Mouse (Mus musculus) erythroblast, embryonic 14.5 days (primary cell): ENCODE measurements around the gene Ggta1. TPM values are rescaled to one million over a fixed set of nuclear protein-coding genes. Genes with fewer than 3 reads are reported as not detected.
"Not testable (repeated sequence)": the region's sequence is repeated elsewhere in the genome, so short reads cannot be mapped to it uniquely, and the experiment has no call there.

Source experiments
- H3K27me3 ChIP-seq: 2 replicates; pipeline ENCODE4 v1.6.1; 2012; ENCODE audit warnings: inconsistent platforms; ENCODE audit not compliant: control insufficient read depth
- H3K36me3 ChIP-seq: 2 replicates; pipeline ENCODE4 v1.6.1; 2012; ENCODE audit warnings: mild to moderate bottlenecking, inconsistent platforms; ENCODE audit not compliant: control insufficient read depth
- H3K4me1 ChIP-seq: 2 replicates; pipeline ENCODE4 v1.6.1; 2012; ENCODE audit warnings: inconsistent platforms; ENCODE audit not compliant: control insufficient read depth
- H3K4me3 ChIP-seq: replicated peaks from 2 replicates; pipeline ENCODE3; 2012; ENCODE audit warnings: moderate library complexity, mild to moderate bottlenecking, inconsistent platforms
- H3K9me3 ChIP-seq: 2 replicates; pipeline ENCODE4 v1.6.1; 2012; ENCODE audit warnings: low read length, inconsistent platforms, mixed read lengths; ENCODE audit not compliant: control insufficient read depth
- GATA1 ChIP-seq: IDR thresholded peaks from 2 replicates; pipeline ENCODE4 v1.6.1; 2012; ENCODE audit warnings: low read length, inconsistent platforms, mixed read lengths
- TAL1 ChIP-seq: IDR thresholded peaks from 3 replicates; pipeline ENCODE4 v1.6.1; 2012; ENCODE audit warnings: low read length, inconsistent platforms, mixed read lengths
- polyA plus RNA-seq: library from polyadenylated mRNA; stranded (reverse); fragments of >175 nt; gene quantifications from 2 replicates; pipeline ENCODE4 v1.2.3, GENCODE M21; 2012

The Ggta1 gene
- polyA plus RNA-seq, 1 experiment = 0.08 TPM

DNA sequence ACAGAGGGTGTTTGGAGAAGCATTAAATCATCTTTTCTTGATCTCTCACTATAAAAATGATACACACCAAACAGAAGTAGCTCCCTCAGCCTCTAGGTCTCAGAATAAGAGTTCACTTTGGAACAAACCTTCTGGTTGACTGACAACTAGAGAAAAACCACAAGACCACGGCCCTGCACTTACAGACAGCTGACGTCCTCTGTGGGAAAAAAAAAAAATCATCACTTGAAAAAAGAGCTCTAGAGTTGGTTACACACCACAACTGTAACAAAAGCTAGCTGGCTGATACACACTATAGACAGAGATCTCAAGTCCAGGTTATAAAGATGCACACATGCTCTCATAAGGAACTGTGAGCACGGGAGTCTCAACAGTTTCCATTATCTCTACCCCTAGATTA, 9.3 kb downstream of the Ggta1 start:
- H3K4me1 ChIP-seq = peaks cover 68% of the 10 kb centered on the region
- peaks cover 77% of the 10 kb centered on the region for H3K36me3 ChIP-seq
- H3K27me3 ChIP-seq = no peaks in the 10 kb centered on the region
- peaks cover 3% of the 10 kb centered on the region for H3K9me3 ChIP-seq
- no peak overlapping the region for H3K4me3 ChIP-seq
- TF ChIP-seq TAL1 (no peak), GATA1 (no peak)

DNA sequence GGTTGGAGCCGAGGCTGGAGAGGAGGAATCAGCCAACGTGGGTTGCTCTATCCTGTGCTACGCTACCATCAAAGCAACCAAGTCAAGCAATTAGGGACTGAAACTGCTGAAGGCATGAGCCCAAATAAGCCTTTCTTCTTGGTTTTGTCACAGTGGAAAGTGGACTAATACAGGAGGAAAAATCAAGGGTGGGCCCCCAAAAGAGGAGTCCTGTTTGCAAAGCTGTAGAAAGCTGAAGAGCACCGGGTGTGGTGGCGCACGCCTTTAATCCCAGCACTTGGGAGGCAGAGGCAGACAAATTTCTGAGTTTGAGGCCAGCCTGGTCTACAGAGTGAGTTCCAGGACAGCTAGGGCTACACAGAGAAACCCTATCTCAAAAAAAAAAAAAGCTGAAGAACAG, 10.3 kb downstream of the Ggta1 start:
- not testable (repeated sequence) for H3K4me3 ChIP-seq, H3K27me3 ChIP-seq, H3K9me3 ChIP-seq
- Histone ChIP-seq H3K4me1 (peaks cover 72% of the 10 kb centered on the region), H3K36me3 (peaks cover 77% of the 10 kb centered on the region)

DNA sequence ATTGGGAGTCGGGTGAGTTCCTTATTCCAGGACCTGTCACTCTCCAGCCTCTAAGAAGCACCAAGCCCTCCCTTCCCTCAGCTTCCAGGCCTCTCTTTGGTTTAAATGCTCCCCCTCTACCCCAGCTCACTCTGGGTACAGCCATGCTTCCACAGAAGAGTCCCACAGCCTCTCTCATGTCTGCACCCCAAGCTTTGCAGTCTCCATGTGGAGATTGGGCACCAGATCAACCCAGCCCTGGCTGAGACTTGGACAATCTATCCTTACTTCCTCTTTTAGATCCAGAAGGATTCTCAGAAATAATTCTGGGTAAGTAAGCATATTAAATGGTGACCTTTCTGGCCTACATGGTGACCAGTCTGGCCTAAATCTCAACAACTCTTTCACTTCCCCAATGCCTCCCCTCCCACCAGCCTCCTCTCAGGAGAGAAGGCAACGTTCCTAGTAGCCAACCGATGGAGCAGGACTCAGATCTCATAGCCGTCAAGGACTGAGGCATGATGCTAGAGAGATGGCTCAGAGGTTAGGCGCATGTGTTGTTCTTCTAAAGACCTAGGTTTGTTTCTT, 11.5 kb downstream of the Ggta1 start:
- Histone ChIP-seq H3K9me3 (no peaks in the 10 kb centered on the region), H3K4me1 (peaks cover 78% of the 10 kb centered on the region), H3K36me3 (peaks cover 80% of the 10 kb centered on the region), H3K27me3 (no peaks in the 10 kb centered on the region), H3K4me3 (no peak overlapping the region)
- TF ChIP-seq TAL1 (no peak), GATA1 (no peak)

- no peaks in the 10 kb centered on the region for H3K27me3 ChIP-seq
- H3K9me3 ChIP-seq = no peaks in the 10 kb centered on the region
- no peak overlapping the region for H3K4me3 ChIP-seq
- TF ChIP-seq TAL1 (0 out of 3 replicates have a peak, but pooled peaks have one; percentile 23), GATA1 (no peak)
- peaks cover 84% of the 10 kb centered on the region for H3K4me1 ChIP-seq
- H3K36me3 ChIP-seq = peaks cover 83% of the 10 kb centered on the region
These were observed 12.2 kb downstream of the Ggta1 start for GRCm38 (mm10) chr2:35450856-35451255.

- no peaks in the 10 kb centered on the region for H3K9me3 ChIP-seq
- peaks cover 87% of the 10 kb centered on the region for H3K36me3 ChIP-seq
- H3K4me3 ChIP-seq = no peak overlapping the region
- H3K4me1 ChIP-seq = peaks cover 91% of the 10 kb centered on the region
- no peaks in the 10 kb centered on the region for H3K27me3 ChIP-seq
- TF ChIP-seq TAL1 = no peak
- TF ChIP-seq GATA1 = no peak
These were observed 13.1 kb downstream of the Ggta1 start for GRCm38 (mm10) chr2:35449687-35450622.

GRCm38 (mm10) chr2:35448914-35449670, 13.9 kb downstream of the Ggta1 start:
- Histone ChIP-seq H3K9me3 (no peaks in the 10 kb centered on the region), H3K4me3 (no peak overlapping the region), H3K36me3 (peaks cover 91% of the 10 kb centered on the region), H3K27me3 (no peaks in the 10 kb centered on the region), H3K4me1 (peaks cover 92% of the 10 kb centered on the region)
- TF ChIP-seq TAL1 (no peak), GATA1 (no peak)

DNA sequence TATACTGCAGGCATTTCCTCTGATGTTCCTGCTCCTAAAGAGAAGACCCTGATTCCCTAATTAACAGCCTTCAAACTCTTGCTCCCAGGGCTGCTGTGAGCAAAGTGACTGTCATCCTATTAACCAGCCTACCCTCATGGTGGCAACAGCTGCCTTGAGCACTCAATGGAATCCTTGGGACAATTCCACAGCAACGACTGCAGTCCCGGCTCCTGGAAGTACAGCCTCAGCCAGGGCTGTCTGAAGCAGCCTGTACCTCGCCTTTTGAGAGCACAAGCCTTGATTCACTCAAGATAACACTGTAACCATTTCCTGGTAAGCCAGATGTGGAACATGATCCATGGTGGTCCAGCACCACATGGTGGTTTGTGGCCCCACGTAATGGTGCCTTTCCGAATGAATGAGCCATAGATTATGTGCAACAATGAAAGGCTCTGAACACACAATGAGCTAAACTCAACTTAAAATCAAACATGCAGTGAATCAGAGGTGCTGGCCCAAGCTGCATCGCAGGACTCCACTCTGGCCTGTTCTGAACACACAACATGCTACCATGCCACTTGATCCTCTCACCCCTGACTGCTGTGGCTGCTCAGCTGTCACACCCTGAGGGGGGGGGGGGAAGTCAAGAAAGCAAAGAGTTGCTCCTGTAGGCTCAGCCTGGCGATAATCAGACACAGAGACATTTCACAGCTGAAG, 14.7 kb downstream of the Ggta1 start:
- Histone ChIP-seq H3K9me3 (no peaks in the 10 kb centered on the region), H3K4me1 (peaks cover 87% of the 10 kb centered on the region), H3K4me3 (no peak overlapping the region), H3K36me3 (peaks cover 91% of the 10 kb centered on the region), H3K27me3 (no peaks in the 10 kb centered on the region)
- TF ChIP-seq TAL1 (no peak), GATA1 (no peak)

DNA sequence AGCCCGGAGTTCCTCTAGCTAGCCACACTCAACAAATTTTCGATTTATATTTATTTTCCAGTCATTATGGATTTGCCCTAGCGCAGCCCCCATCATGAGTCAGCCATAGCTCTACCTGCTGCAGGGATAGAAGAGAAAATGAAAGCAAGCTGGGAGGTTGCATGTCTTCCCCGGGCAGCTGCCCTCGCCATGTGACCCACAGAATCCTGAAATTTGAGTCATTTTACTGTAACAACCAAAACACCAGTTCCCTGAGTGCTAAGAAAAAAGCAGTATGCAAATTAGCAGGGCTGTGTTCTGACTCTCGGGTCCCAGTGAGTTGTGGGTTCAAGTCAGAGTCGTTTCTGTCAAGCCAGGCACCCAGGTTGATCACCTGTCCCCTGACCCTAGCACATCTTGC, 15.6 kb downstream of the Ggta1 start:
- Histone ChIP-seq H3K4me1 (peaks cover 79% of the 10 kb centered on the region), H3K9me3 (no peaks in the 10 kb centered on the region), H3K27me3 (no peaks in the 10 kb centered on the region), H3K4me3 (no peak overlapping the region), H3K36me3 (peaks cover 87% of the 10 kb centered on the region)
- TF ChIP-seq GATA1 (no peak), TAL1 (no peak)
